In the genomic region with DNA sequence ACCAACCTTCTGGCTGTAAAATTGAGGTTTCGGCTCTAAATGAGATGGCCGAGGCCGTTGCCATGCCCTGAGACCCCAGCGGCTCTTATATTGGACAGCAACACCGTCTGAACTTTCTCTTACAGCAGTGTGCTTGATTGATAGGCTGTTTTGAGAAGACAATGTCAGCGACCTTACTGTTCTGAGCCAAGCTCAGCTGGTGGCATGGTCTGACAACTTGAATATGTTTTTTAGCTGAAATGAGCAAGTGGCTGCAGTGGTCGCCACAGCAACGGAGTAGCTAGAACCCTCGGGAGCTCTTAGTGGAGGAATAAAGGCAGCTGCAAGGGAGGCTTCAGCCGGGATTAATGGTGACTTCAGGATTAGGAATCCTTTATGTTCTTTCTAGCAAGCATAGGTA, we compare ENCODE assay signal across 8 mouse cellular contexts.
DNase-seq lines count a peak whose midpoint lies in the region; ATAC-seq and TF ChIP-seq lines count a peak whose summit lies in the region.

No protein-coding gene starts in this region.

- TF ChIP-seq POLR2A in limb, embryonic 14.5 days (IDR thresholded peaks at IDR 0.05; ENCODE audit: borderline replicate concordance, extremely low read depth, insufficient read depth, insufficient read length), result no peak
- no peak for TF ChIP-seq POLR2A in heart, adult 2 months (IDR thresholded peaks at IDR 0.05; ENCODE audit: insufficient read depth, low read depth, low read length)

- no peaks in the 10 kb centered on the region for H3K79me2 ChIP-seq in heart, adult 2 months (replicated peaks; ENCODE audit: control insufficient read depth, insufficient read depth, low read length)

- H3K36me3 ChIP-seq in forebrain, embryonic 15.5 days, result no peaks in the 10 kb centered on the region
- H3K36me3 ChIP-seq in limb, embryonic 14.5 days (ENCODE audit: control insufficient read depth, insufficient read depth, low read length), result no peaks in the 10 kb centered on the region
- no peaks in the 10 kb centered on the region for H3K36me3 ChIP-seq in heart, adult 2 months (ENCODE audit: control insufficient read depth, insufficient read depth, low read length)

- TF ChIP-seq CTCF in heart, adult 2 months (IDR thresholded peaks at IDR 0.05), result no peak

- intact Hi-C loops in heart, adult 2 months (cut with DNase I), result no loop called here

- ATAC-seq in forebrain, embryonic 15.5 days (replicated peaks), result peak; percentile 83
- no peak for ATAC-seq in limb, embryonic 14.5 days (ENCODE audit: low FRiP score, low read depth)

- TF ChIP-seq EP300 in heart, adult 2 months (IDR thresholded peaks at IDR 0.05; ENCODE audit: insufficient read depth, low read depth, low read length), result no peak

- WGBS in forebrain, embryonic 15.5 days, result 10% methylated on average over 10 of the region's 10 CpGs
- 28% methylated on average over 10 of the region's 10 CpGs for WGBS in limb, embryonic 14.5 days
- WGBS in heart, adult 2 months, result 56% methylated on average over 10 of the region's 10 CpGs

- H3K4me2 ChIP-seq in forebrain, embryonic 15.5 days (replicated peaks), result 0 out of 2 replicates have a peak overlapping the region, but pooled peaks have one; percentile 5
- H3K4me2 ChIP-seq in limb, embryonic 14.5 days (replicated peaks; ENCODE audit: low read depth, low read length, severe bottlenecking), result no peak overlapping the region

- H3K27me3 ChIP-seq in forebrain, embryonic 15.5 days, result no peaks in the 10 kb centered on the region
- H3K27me3 ChIP-seq in limb, embryonic 14.5 days (ENCODE audit: control insufficient read depth, insufficient read depth, low read length), result no peaks in the 10 kb centered on the region
- H3K27me3 ChIP-seq in heart, adult 2 months (ENCODE audit: control insufficient read depth, insufficient read depth, low read length), result no peaks in the 10 kb centered on the region

- H3K9me3 ChIP-seq in forebrain, embryonic 15.5 days, result no peaks in the 10 kb centered on the region
- no peaks in the 10 kb centered on the region for H3K9me3 ChIP-seq in limb, embryonic 14.5 days (ENCODE audit: control insufficient read depth, low read length)

- H3K4me1 ChIP-seq in forebrain, embryonic 15.5 days, result peaks cover 7% of the 10 kb centered on the region
- no peaks in the 10 kb centered on the region for H3K4me1 ChIP-seq in limb, embryonic 14.5 days (ENCODE audit: control insufficient read depth, insufficient read depth, low read length)
- no peaks in the 10 kb centered on the region for H3K4me1 ChIP-seq in heart, adult 2 months (ENCODE audit: control insufficient read depth, insufficient read depth, low read length)

- H3K9ac ChIP-seq in forebrain, embryonic 15.5 days (replicated peaks), result no peak overlapping the region
- H3K9ac ChIP-seq in limb, embryonic 14.5 days (ENCODE audit: low read depth, low read length, severe bottlenecking), result no peak overlapping the region
- H3K9ac ChIP-seq in heart, adult 2 months (ENCODE audit: low read depth, low read length), result no peak overlapping the region

- DNase-seq in right cerebral cortex, postnatal 10 days (ENCODE audit: low spot score in 2 of 2), result peak; percentile 57 to 62
- no peak for DNase-seq in right cerebral cortex, adult 18-20 months
- peak; percentile 16 for DNase-seq in limb, embryonic 14.5 days (ENCODE audit: low spot score)
- peak; percentile 0 for DNase-seq in retina, postnatal 7 days (ENCODE audit: low read depth, low spot score)
- no peak for DNase-seq in B cell, adult 2 months
- DNase-seq in adipocyte (ENCODE audit: low spot score), result no peak
- DNase-seq in heart, adult 2 months, result no peak

- H3K4me3 ChIP-seq in forebrain, embryonic 15.5 days, result no peak overlapping the region
- no peak overlapping the region for H3K4me3 ChIP-seq in limb, embryonic 14.5 days (replicated peaks; ENCODE audit: low read length)
- no peak overlapping the region for H3K4me3 ChIP-seq in heart, adult 2 months

- peak overlapping the region; percentile 19; the same call in 1 of the 2 replicates for H3K27ac ChIP-seq in forebrain, embryonic 15.5 days (replicated peaks)
- no peak overlapping the region for H3K27ac ChIP-seq in limb, embryonic 14.5 days (replicated peaks; ENCODE audit: low read depth, low read length)
- no peak overlapping the region for H3K27ac ChIP-seq in heart, adult 2 months

Comparison
In these comparisons a context has a peak if more than half of its experiments do, and no peak if none do; other contexts are left out.
1. DNase-seq: peak in right cerebral cortex, postnatal 10 days (2 of 2), limb, embryonic 14.5 days (single experiment) and retina, postnatal 7 days (single experiment); none in right cerebral cortex, adult 18-20 months (single experiment), B cell, adult 2 months (0 of 2), adipocyte (single experiment) and heart, adult 2 months (0 of 2).